Mouse (Mus musculus): ENCODE results near the gene Gm39653. TPM values are rescaled to one million over a fixed set of nuclear protein-coding genes. Genes with fewer than 3 reads are reported as not detected.

Gm39653 gene
- total RNA-seq (2014; fragmentation: Nextera tagmentation) (not detected in 2 replicates), total RNA-seq (2017) (not detected in 2 replicates), polyA plus RNA-seq (2012) (not detected in 2 replicates)

GRCm38 (mm10) chr1:63615668-63616067, at the start of gene Gm39653:
Gene Gm39653 (plus strand): TSS chr1:63615968.
- TF ChIP-seq TAL1 (conservative IDR thresholded peaks at IDR 0.05; ENCODE audit: low read depth, low read length), result no peak
- TF ChIP-seq CTCF (IDR thresholded peaks at IDR 0.05; ENCODE audit: low read depth, low read length), result no peak
- no peak within 1 kb of the TSS for H3K4me3 ChIP-seq (ENCODE audit: low read depth, low read length)
- no peaks in the 10 kb centered on the region; the same call in 1 of the 2 replicates for H3K4me1 ChIP-seq (ENCODE audit: insufficient read depth, low read depth, low read length)
- no peaks in the 10 kb centered on the region for H3K9me3 ChIP-seq (replicated peaks)
- DNase-seq (ENCODE audit: low spot score) (no peak), ATAC-seq (ENCODE audit: extremely low read depth, insufficient number of reproducible peaks, low FRiP score, poor library complexity, severe bottlenecking) (no peak)
- H3K27me3 ChIP-seq (ENCODE audit: insufficient read depth, low read length), result no peaks in the 10 kb centered on the region
- no peaks in the 10 kb centered on the region for H3K36me3 ChIP-seq (replicated peaks)

- DNase-seq (ENCODE audit: low spot score) (no peak), ATAC-seq (ENCODE audit: extremely low read depth, insufficient number of reproducible peaks, low FRiP score, poor library complexity, severe bottlenecking) (no peak)
- H3K4me1 ChIP-seq (ENCODE audit: insufficient read depth, low read depth, low read length), result no peaks in the 10 kb centered on the region
- H3K4me3 ChIP-seq (ENCODE audit: low read depth, low read length), result no peak overlapping the region
- TF ChIP-seq GATA1 (IDR thresholded peaks at IDR 0.05; ENCODE audit: borderline replicate concordance, low read length), result no peak
- TF ChIP-seq TAL1 (conservative IDR thresholded peaks at IDR 0.05; ENCODE audit: low read depth, low read length), result no peak
- no peak for TF ChIP-seq GATA2 (IDR thresholded peaks at IDR 0.05; ENCODE audit: borderline replicate concordance, low read depth, low read length)
- no peak for TF ChIP-seq POLR2AphosphoS5 (IDR thresholded peaks at IDR 0.05; ENCODE audit: insufficient replicate concordance, low read depth, low read length)
- no peak for TF ChIP-seq CTCF (IDR thresholded peaks at IDR 0.05; ENCODE audit: low read depth, low read length)
- no peaks in the 10 kb centered on the region for H3K36me3 ChIP-seq (replicated peaks)
- H3K9me3 ChIP-seq (replicated peaks), result no peaks in the 10 kb centered on the region
- H3K27me3 ChIP-seq (ENCODE audit: insufficient read depth, low read length), result peaks cover 7% of the 10 kb centered on the region; the same call in 1 of the 2 replicates
Observed at GRCm38 (mm10) chr1:63566501-63566900, 49.3 kb upstream of the Gm39653 start.

- DNase-seq (ENCODE audit: low spot score) (no peak), ATAC-seq (ENCODE audit: extremely low read depth, insufficient number of reproducible peaks, low FRiP score, poor library complexity, severe bottlenecking) (no peak)
- H3K4me3 ChIP-seq (ENCODE audit: low read depth, low read length), result no peak overlapping the region
- H3K4me1 ChIP-seq (ENCODE audit: insufficient read depth, low read depth, low read length), result no peaks in the 10 kb centered on the region
- H3K9me3 ChIP-seq (replicated peaks), result no peaks in the 10 kb centered on the region
- H3K27me3 ChIP-seq (ENCODE audit: insufficient read depth, low read length), result peaks cover 7% of the 10 kb centered on the region; the same call in 1 of the 2 replicates
- TF ChIP-seq CTCF (IDR thresholded peaks at IDR 0.05; ENCODE audit: low read depth, low read length), result no peak
- no peak for TF ChIP-seq POLR2AphosphoS5 (IDR thresholded peaks at IDR 0.05; ENCODE audit: insufficient replicate concordance, low read depth, low read length)
- no peak for TF ChIP-seq TAL1 (conservative IDR thresholded peaks at IDR 0.05; ENCODE audit: low read depth, low read length)
- no peak for TF ChIP-seq GATA2 (IDR thresholded peaks at IDR 0.05; ENCODE audit: borderline replicate concordance, low read depth, low read length)
- no peak for TF ChIP-seq GATA1 (IDR thresholded peaks at IDR 0.05; ENCODE audit: borderline replicate concordance, low read length)
- no peaks in the 10 kb centered on the region for H3K36me3 ChIP-seq (replicated peaks)
Observed at GRCm38 (mm10) chr1:63567031-63567430, 48.7 kb upstream of the Gm39653 start.

GRCm38 (mm10) chr1:63572229-63572628, 43.5 kb upstream of the Gm39653 start:
- Histone ChIP-seq H3K4me1 (ENCODE audit: insufficient read depth, low read depth, low read length) (no peaks in the 10 kb centered on the region), H3K4me3 (ENCODE audit: low read depth, low read length) (no peak overlapping the region), H3K36me3 (replicated peaks) (no peaks in the 10 kb centered on the region), H3K9me3 (replicated peaks) (no peaks in the 10 kb centered on the region), H3K27me3 (ENCODE audit: insufficient read depth, low read length) (no peaks in the 10 kb centered on the region; the same call in none of the 2 replicates)
- DNase-seq (ENCODE audit: low spot score), result no peak
- ATAC-seq (ENCODE audit: extremely low read depth, insufficient number of reproducible peaks, low FRiP score, poor library complexity, severe bottlenecking), result no peak
- TF ChIP-seq GATA2 (IDR thresholded peaks at IDR 0.05; ENCODE audit: borderline replicate concordance, low read depth, low read length) (no peak), TAL1 (conservative IDR thresholded peaks at IDR 0.05; ENCODE audit: low read depth, low read length) (no peak), GATA1 (IDR thresholded peaks at IDR 0.05; ENCODE audit: borderline replicate concordance, low read length) (no peak), POLR2AphosphoS5 (IDR thresholded peaks at IDR 0.05; ENCODE audit: insufficient replicate concordance, low read depth, low read length) (no peak), CTCF (IDR thresholded peaks at IDR 0.05; ENCODE audit: low read depth, low read length) (no peak)

- DNase-seq (ENCODE audit: low spot score) (no peak), ATAC-seq (ENCODE audit: extremely low read depth, insufficient number of reproducible peaks, low FRiP score, poor library complexity, severe bottlenecking) (no peak)
- no peaks in the 10 kb centered on the region for H3K4me1 ChIP-seq (ENCODE audit: insufficient read depth, low read depth, low read length)
- no peak overlapping the region for H3K4me3 ChIP-seq (ENCODE audit: low read depth, low read length)
- no peaks in the 10 kb centered on the region for H3K9me3 ChIP-seq (replicated peaks)
- H3K27me3 ChIP-seq (ENCODE audit: insufficient read depth, low read length), result no peaks in the 10 kb centered on the region; the same call in 1 of the 2 replicates
- TF ChIP-seq GATA2 (IDR thresholded peaks at IDR 0.05; ENCODE audit: borderline replicate concordance, low read depth, low read length) (no peak), POLR2AphosphoS5 (IDR thresholded peaks at IDR 0.05; ENCODE audit: insufficient replicate concordance, low read depth, low read length) (no peak), GATA1 (IDR thresholded peaks at IDR 0.05; ENCODE audit: borderline replicate concordance, low read length) (no peak), TAL1 (conservative IDR thresholded peaks at IDR 0.05; ENCODE audit: low read depth, low read length) (no peak), CTCF (IDR thresholded peaks at IDR 0.05; ENCODE audit: low read depth, low read length) (no peak)
- no peaks in the 10 kb centered on the region for H3K36me3 ChIP-seq (replicated peaks)
Observed at GRCm38 (mm10) chr1:63573432-63573831, 42.3 kb upstream of the Gm39653 start.

GRCm38 (mm10) chr1:63573864-63574611, 41.7 kb upstream of the Gm39653 start:
- Histone ChIP-seq H3K4me1 (ENCODE audit: insufficient read depth, low read depth, low read length) (no peaks in the 10 kb centered on the region), H3K4me3 (ENCODE audit: low read depth, low read length) (no peak overlapping the region), H3K9me3 (replicated peaks) (no peaks in the 10 kb centered on the region), H3K36me3 (replicated peaks) (no peaks in the 10 kb centered on the region), H3K27me3 (ENCODE audit: insufficient read depth, low read length) (no peaks in the 10 kb centered on the region; the same call in 1 of the 2 replicates)
- ATAC-seq (ENCODE audit: extremely low read depth, insufficient number of reproducible peaks, low FRiP score, poor library complexity, severe bottlenecking) (no peak), DNase-seq (ENCODE audit: low spot score) (no peak)
- no peak for TF ChIP-seq CTCF (IDR thresholded peaks at IDR 0.05; ENCODE audit: low read depth, low read length)
- TF ChIP-seq POLR2AphosphoS5 (IDR thresholded peaks at IDR 0.05; ENCODE audit: insufficient replicate concordance, low read depth, low read length), result no peak
- no peak for TF ChIP-seq GATA1 (IDR thresholded peaks at IDR 0.05; ENCODE audit: borderline replicate concordance, low read length)
- TF ChIP-seq GATA2 (IDR thresholded peaks at IDR 0.05; ENCODE audit: borderline replicate concordance, low read depth, low read length), result no peak
- no peak for TF ChIP-seq TAL1 (conservative IDR thresholded peaks at IDR 0.05; ENCODE audit: low read depth, low read length)
